Mouse (Mus musculus): ENCODE data around the gene Ppip5k2.
A peak's percentile ranks its signal among the peaks of the same experiment; 100 is the strongest.

The Ppip5k2 gene

DNA sequence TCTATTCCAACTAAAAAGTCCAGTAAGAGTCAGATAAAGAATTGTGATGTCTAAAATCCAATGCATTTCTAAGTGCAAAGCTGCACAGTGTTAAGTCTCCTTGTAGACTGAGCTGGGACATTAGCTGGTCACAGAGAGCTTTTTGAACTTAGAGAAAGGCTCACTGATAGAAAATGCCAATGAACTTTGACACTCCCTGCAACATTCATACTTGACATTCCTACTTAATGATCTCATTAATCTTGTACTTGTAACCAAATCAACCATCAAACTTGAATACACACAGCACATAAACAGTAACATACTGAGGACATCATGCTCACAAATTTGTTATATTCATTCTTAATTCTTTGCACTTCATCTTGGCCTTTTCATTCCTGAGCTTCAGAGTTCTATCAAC, 10.4 kb downstream of the Ppip5k2 start:
- peak; percentile 27 for DNase-seq (ENCODE audit: low read depth, low spot score)

DNA sequence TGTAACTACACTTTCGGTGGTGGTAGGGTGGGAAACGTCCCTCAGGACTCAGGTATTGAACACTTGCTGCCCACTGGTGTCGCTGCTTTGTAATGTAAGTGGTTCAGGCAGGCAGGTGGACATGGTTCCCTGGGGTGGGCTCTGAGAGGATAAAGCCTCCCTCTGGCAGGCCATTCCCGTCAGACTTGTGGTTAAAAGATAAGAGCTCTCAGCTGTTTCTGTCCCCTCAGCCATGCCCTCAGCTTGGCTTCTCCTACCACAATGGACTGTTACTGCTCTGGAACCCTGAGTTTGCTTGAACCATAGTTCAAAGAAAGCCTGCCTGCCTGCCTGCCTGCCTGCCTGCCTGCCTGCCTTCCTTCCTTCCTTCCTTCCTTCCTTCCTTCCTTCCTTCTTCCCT, 15.8 kb downstream of the Ppip5k2 start:
- no peak for DNase-seq (ENCODE audit: low read depth, low spot score)

DNA sequence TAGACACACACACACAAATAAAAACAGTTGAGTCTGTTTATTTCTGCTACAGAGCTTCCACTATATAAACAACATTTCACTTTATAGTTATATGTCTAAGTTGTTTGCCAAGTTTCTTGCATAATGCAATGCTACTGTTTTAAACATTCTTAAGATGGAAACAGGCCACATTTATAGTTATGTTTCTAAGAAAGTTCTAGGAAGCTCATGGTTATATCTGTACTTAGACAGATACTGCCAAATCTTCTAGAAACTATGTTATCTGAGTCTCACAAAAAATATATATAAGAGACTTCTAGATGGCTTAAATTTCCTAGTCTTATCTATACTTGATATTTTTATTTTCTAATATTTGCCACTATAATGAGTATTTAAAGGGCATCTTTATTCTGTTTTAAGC, 17.0 kb downstream of the Ppip5k2 start:
- no peak for DNase-seq (ENCODE audit: low read depth, low spot score)

DNA sequence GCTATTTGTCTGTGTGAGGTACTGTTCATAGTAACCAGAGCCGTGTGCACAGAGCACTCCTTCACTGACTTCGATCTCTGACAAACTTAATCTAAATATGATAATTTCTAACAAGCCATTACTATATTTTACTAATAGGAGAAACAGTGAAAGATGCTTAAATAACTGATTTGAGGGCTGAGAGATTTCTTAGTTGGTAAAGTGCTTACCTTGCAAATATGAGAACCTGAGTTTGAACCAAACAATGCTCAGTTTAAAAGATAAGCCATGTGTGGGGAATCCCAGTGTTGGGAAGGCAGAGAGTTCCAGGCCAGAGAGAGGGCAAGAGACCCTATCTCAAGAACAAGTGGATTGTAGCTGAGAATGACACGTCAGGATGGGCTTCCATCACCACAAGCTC, 22.0 kb downstream of the Ppip5k2 start:
- no peak for DNase-seq (ENCODE audit: low read depth, low spot score)

DNA sequence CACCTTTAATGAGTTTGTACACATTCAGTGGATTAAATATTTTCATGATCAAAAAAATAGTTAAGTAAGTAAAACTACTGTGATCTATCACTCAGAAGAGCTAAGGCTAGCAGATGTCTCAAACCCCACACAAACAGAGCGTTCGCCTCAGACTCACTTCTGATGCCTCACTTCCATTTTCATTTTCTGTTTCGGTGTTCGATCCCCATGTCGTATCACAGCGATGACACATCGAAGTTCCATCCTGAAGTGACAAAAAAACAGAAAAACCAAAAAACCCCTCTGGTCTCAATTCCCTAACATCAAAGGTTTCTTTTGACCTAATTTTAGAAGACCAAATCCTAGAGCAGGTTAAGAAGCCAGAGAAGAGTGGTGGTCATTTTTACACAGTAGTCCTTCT, 23.9 kb downstream of the Ppip5k2 start:
- no peak for DNase-seq (ENCODE audit: low read depth, low spot score)

DNA sequence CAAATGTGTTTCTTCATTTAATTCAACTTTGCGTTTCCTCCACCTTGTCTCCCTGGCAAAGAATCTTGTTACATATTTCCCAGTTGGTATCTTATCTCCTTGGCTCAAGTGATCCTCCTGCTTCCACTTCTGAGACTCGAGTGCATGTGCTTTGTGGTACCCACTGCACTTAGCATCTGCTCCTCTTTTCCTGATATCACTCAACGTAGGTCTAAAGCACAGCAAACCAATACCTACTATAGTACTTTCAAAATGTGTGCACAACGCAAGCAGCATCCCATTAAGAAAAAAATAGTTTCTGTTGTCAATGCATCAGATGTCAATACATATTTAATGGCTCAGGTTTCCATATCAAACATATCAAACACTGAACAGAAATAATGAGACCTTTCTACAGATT, 24.5 kb downstream of the Ppip5k2 start:
- no peak for DNase-seq (ENCODE audit: low read depth, low spot score)

DNA sequence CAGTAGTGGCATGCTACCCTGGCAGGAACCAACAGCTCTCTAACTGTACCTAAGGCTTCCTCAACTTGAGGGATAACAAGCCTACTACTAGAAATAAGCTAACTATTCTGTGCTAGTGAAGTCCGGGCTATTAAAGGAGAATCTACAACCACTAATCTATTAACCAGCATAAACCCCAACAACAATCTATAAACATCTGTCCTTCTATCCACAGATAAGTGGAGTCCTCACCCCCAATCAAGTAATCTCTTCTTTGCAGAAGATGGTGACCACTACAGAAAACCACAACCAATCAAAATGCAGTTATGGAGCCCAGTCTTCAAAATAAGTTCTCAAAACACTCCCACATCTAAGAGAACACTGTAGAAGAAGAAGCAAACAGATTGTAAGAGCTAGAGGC, 27.1 kb downstream of the Ppip5k2 start:
- DNase-seq (ENCODE audit: low read depth, low spot score) = no peak

- no peak for DNase-seq (ENCODE audit: low read depth, low spot score)
These were observed 40.9 kb downstream of the Ppip5k2 start for GRCm38 (mm10) chr1:97729339-97729738.

- DNase-seq (ENCODE audit: low read depth, low spot score) = peak; percentile 49
These were observed 43.5 kb downstream of the Ppip5k2 start for GRCm38 (mm10) chr1:97726730-97727129.

DNA sequence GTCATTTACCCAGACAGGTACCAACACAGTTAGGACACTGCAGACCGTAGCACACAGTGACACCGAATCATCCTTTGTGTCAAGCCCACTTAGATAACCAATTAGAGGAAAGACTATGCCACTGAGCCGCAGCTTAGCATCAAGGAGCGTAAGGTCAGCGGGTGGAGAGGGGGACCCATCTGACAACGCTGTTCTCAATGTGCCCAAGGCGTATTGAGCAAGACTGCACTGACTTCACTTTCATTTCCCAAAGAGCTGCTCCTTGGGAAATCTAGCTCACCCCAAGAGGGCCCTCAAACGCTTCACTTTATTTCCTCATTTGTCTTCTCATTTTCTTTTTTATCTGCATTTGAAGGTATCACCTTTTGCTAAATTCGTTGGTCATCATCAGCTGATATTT, 51.8 kb downstream of the Ppip5k2 start:
- no peak for DNase-seq (ENCODE audit: low read depth, low spot score)

DNA sequence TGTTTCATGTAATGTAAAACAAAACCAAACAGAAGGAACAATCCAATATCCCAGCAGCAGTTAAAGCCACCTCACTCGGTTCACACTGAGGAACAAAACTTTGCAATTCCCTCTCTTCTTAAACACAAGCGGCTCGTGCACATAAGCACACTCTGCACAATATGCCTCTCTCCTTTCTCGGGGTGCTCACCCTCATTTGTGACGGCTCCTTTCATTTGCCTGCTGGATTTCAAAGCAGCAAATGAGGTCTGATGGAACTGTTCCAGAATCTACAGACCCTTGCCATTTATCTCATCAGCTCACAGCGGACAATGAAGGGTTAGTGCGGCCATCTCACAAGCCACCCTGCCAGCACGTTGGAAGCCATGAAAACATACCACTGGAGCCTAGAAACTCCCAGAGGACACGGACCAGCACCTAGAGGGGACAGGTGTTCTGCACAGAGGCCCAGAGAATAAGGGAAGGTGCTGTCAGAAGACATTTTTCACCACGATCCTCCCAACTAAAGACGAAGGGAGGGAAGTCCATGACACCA, 55.8 kb downstream of the Ppip5k2 start:
- DNase-seq (ENCODE audit: low read depth, low spot score) = no peak

- DNase-seq (ENCODE audit: low read depth, low spot score) = no peak
These were observed 59.7 kb downstream of the Ppip5k2 start for GRCm38 (mm10) chr1:97710520-97710919.

DNA sequence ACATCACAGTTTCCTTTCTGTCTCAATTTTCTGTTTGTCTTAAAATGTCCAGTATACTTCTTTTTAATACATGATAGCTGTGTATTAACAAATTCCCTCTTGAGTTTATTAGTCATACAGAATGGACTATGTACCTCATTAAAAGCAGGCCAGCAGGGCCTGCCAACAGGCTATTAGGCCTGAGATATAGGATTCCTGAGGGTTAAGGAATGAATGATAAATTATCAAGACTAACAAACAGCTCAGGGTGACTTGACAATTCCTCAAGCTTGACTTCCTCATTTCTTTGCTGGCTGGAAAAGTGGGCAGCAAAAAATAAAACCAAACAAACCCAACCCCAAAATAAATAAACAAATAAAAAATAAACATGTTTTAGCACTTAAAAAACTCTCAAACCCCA, 64.8 kb downstream of the Ppip5k2 start:
- DNase-seq (ENCODE audit: low read depth, low spot score) = no peak

DNA sequence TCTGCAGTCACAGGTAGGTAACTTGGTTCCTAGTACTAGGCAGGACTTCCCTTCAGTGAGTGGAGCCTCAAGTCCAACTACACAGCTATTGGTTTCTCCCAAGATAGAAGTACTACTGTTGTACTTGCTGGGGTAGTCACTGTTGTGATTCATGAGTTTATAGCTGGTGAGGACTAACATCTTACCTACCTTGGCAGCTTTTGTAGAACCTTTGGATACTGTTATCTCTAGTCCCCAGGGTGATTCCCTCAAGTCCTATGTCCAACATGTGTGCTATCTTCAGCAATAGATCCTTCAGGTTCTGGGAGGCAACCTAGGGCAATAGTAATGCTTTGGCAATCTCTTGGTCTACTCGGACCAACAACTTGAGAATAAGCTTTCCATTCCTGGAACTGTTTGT, 65.6 kb downstream of the Ppip5k2 start:
- DNase-seq (ENCODE audit: low read depth, low spot score) = no peak

DNA sequence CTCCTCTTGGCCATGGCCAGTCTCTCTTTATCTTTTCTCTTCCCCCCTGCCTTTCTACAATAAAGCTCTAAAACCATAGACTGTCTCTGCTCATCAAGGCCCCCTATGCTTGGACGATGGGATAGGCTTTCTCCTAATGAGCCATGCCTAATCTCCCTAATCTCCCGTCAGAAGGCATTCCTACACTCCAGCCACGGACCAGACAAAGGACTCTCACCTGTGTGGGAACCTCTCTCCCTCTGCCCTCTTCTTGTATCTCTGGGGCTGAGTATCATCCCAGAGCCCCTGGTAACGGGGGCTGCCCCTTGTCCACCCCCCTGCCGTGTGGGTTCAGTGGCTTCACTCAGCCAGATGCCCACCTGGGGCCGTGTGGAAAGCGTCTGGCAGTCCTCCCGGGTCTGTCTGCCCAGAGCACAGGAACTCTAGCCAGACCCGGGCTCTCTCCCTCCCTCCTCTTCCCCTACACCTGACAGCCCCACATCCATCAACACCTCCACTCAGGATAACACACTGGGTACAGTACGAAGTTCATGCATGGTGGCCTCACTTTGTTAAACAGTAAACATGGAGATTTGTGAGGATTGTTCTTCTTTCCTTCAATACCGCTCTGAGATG, 71.1 kb downstream of the Ppip5k2 start:
- DNase-seq (ENCODE audit: low read depth, low spot score) = no peak

DNA sequence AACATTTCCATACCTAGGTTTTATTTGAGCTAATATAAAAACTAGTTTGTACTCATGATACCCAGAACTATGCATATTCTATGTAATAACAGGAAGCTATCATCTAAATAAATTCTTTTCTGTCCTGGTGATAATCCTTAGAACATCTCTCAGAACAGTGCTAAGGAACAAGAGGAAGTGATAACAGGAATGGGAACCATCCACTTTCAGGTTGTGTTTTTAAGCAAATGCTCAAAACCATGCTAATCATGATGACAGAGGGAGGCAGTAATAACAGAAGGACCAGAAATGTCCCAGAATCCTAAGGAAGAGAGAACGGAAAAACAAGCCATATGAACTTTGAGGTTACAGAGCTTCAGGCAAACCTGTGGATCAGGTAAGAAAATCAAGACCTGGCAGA, 72.9 kb downstream of the Ppip5k2 start:
- no peak for DNase-seq (ENCODE audit: low read depth, low spot score)

GRCm38 (mm10) chr1:97693825-97694224, 76.4 kb downstream of the Ppip5k2 start:
- DNase-seq (ENCODE audit: low read depth, low spot score) = no peak

GRCm38 (mm10) chr1:97688756-97689155, 81.5 kb downstream of the Ppip5k2 start:
- peak; percentile 57 for DNase-seq (ENCODE audit: low read depth, low spot score)

- DNase-seq (ENCODE audit: low read depth, low spot score) = no peak
These were observed 93.6 kb downstream of the Ppip5k2 start for GRCm38 (mm10) chr1:97676526-97677177.

DNA sequence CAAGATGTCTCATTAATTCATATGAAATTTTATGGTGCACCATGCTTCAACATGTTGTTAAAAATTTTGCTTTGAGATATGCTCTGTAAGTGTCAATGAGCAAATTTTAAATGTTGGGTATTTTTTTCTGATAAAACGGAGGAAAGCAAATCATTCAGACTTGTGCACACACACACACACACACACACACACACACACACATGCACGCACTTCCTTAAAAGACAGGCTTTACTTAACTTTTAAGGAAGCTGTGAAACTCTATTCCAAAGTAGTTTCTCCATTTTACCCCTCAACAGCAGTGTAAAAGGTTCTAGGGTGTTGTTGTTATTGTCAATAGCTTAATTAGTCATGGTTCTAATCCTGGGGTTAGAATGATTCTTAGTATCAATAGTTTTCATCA, 94.1 kb downstream of the Ppip5k2 start:
- DNase-seq (ENCODE audit: low read depth, low spot score) = no peak

GRCm38 (mm10) chr1:97672849-97673248, 97.4 kb downstream of the Ppip5k2 start:
- no peak for DNase-seq (ENCODE audit: low read depth, low spot score)

DNA sequence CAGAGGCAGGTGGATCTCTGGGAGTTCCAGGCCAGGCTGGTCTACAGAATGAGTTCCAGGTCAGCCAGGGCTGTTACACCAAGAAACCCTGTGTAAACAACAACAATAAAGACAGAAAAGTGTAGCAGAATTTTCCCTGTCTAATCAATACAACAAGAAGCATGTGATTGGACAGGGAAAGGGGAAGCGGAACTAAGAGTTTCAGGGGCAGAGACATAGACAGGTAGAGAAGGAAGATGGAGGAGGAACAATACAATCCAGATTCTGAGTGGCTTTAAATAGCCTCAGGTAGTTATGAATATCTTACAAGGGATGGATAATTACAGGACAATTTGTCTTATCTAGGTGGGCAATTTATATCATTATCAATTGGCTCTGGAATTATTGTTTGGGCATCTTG, 102.9 kb downstream of the Ppip5k2 start:
- no peak for DNase-seq (ENCODE audit: low read depth, low spot score)

DNA sequence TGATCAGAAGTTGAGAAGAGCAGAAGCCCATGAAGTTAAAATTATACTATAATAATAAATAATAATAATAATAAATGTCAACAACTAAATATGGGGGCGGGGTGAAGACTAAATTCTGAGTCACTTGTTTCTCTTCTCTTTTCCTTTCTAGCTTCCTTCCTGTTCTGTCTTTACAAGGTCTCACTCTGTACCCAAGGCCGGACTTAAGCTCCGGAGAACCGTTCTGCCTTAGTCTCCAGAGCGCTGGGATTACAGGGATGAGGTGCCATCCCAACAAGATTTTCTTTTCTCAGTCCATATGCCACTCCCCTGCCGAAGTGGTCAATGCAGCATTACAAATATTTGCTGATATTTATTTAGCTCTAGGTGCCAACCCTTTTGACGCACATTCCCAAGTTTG, 107.9 kb downstream of the Ppip5k2 start:
- peak; percentile 23 for DNase-seq (ENCODE audit: low read depth, low spot score)
